Mouse (Mus musculus) neural tube, embryonic 13.5 days (tissue): ENCODE results near the gene Rab8a. TPM values are rescaled to one million over a fixed set of nuclear protein-coding genes. Genes with fewer than 3 reads are reported as not detected.

ENCODE experiments used
- ATAC-seq: fragments of 200-750 bp; cut with Nextera tagmentation; 2 replicates; pipeline ENCODE4 v1.8.0; 2017; ENCODE audit warnings: low read depth, mild to moderate bottlenecking, moderate TSS enrichment, moderate library complexity
- H3K27ac ChIP-seq: fragments of 300-500 bp; sonication (generic); replicated peaks from 2 replicates; pipeline ENCODE4 v1.5.1; 2015; ENCODE audit warnings: moderate library complexity, mild to moderate bottlenecking, inconsistent platforms
- H3K27me3 ChIP-seq: fragments of 300-500 bp; sonication (generic); 2 replicates; pipeline ENCODE4 v1.6.1; 2015; ENCODE audit warnings: mild to moderate bottlenecking, inconsistent platforms
- H3K36me3 ChIP-seq: fragments of 300-500 bp; sonication (generic); 2 replicates; pipeline ENCODE4 v1.6.1; 2015; ENCODE audit warnings: mild to moderate bottlenecking, inconsistent platforms
- H3K4me1 ChIP-seq: fragments of 300-500 bp; sonication (generic); replicated peaks from 2 replicates; pipeline ENCODE4 v1.6.1; 2015; ENCODE audit warnings: inconsistent platforms
- H3K4me2 ChIP-seq: fragments of 300-500 bp; sonication (generic); 2 replicates; pipeline ENCODE4 v1.6.1; 2015; ENCODE audit warnings: inconsistent platforms, mild to moderate bottlenecking, moderate library complexity
- H3K4me3 ChIP-seq: fragments of 300-500 bp; sonication (generic); 2 replicates; pipeline ENCODE4 v1.5.1; 2015; ENCODE audit warnings: mild to moderate bottlenecking, inconsistent platforms
- H3K9ac ChIP-seq: fragments of 300-500 bp; sonication (generic); 2 replicates; pipeline ENCODE4 v1.6.1; 2015; ENCODE audit warnings: moderate library complexity, mild to moderate bottlenecking, inconsistent platforms
- H3K9me3 ChIP-seq: fragments of 300-500 bp; sonication (generic); 2 replicates; pipeline ENCODE4 v1.6.1; 2016; ENCODE audit warnings: inconsistent platforms
- WGBS: fragments of 180-500 bp; shearing (Covaris S2); methylation state at CpG from one replicate; pipeline ENCODE4 v1.1.7; 2015; 5-methylcytosine and 5-hydroxymethylcytosine counted together
- polyA plus RNA-seq: library from polyadenylated mRNA; unstranded; fragments of >200 nt; fragmentation: Nextera tagmentation; extraction: Ambion mirVana; gene quantifications from 2 replicates; pipeline ENCODE4 v1.2.1, GENCODE M21; 2015

Gene Rab8a
- polyA plus RNA-seq, 1 experiment from 2014 or later, result 109 TPM

GRCm38 (mm10) chr8:72189417-72190214, 28.6 kb downstream of the Rab8a start, which contains the start of gene Hsh2d:
Hsh2d (plus strand) TSS chr8:72189638.
- no peak within 1 kb of the TSS for H3K4me3 ChIP-seq
- H3K27me3 ChIP-seq, result no peaks in the 10 kb centered on the region
- no peaks in the 10 kb centered on the region for H3K36me3 ChIP-seq
- WGBS, result 73% methylated on average over 12 of the region's 12 CpGs
- H3K4me1 ChIP-seq, result no peaks in the 10 kb centered on the region
- no peak for ATAC-seq
- H3K27ac ChIP-seq, result no peak within 1 kb of the TSS
- no peaks in the 10 kb centered on the region for H3K9me3 ChIP-seq
- H3K4me2 ChIP-seq, result no peak within 1 kb of the TSS
- H3K9ac ChIP-seq, result no peak within 1 kb of the TSS

- no peaks in the 10 kb centered on the region for H3K36me3 ChIP-seq
- no peaks in the 10 kb centered on the region for H3K9me3 ChIP-seq
- no peak overlapping the region for H3K27ac ChIP-seq
- no peak overlapping the region for H3K9ac ChIP-seq
- no peaks in the 10 kb centered on the region for H3K4me1 ChIP-seq
- H3K4me2 ChIP-seq, result no peak overlapping the region
- WGBS, result 85% methylated on average over 2 of the region's 2 CpGs
- no peak overlapping the region for H3K4me3 ChIP-seq
- ATAC-seq, result no peak
- no peaks in the 10 kb centered on the region for H3K27me3 ChIP-seq
Measured at GRCm38 (mm10) chr8:72190215-72190539, 29.2 kb downstream of the Rab8a start.

- Histone ChIP-seq H3K36me3 (no peaks in the 10 kb centered on the region), H3K4me2 (no peak overlapping the region), H3K27me3 (no peaks in the 10 kb centered on the region), H3K4me3 (no peak overlapping the region), H3K4me1 (no peaks in the 10 kb centered on the region), H3K9me3 (no peaks in the 10 kb centered on the region), H3K9ac (no peak overlapping the region), H3K27ac (no peak overlapping the region)
- no peak for ATAC-seq
Measured at GRCm38 (mm10) chr8:72192065-72192464, 31.1 kb downstream of the Rab8a start.

- 70% methylated on average over 8 of the region's 8 CpGs for WGBS
- H3K4me3 ChIP-seq, result no peak overlapping the region
- no peaks in the 10 kb centered on the region for H3K36me3 ChIP-seq
- no peak overlapping the region for H3K4me2 ChIP-seq
- no peak for ATAC-seq
- H3K9me3 ChIP-seq, result peaks cover 18% of the 10 kb centered on the region
- H3K4me1 ChIP-seq, result no peaks in the 10 kb centered on the region
- H3K27me3 ChIP-seq, result no peaks in the 10 kb centered on the region
- H3K9ac ChIP-seq, result no peak overlapping the region
- H3K27ac ChIP-seq, result no peak overlapping the region
Measured at GRCm38 (mm10) chr8:72197997-72198396, 37.0 kb downstream of the Rab8a start.

- Histone ChIP-seq H3K36me3 (no peaks in the 10 kb centered on the region), H3K27ac (no peak overlapping the region), H3K27me3 (no peaks in the 10 kb centered on the region), H3K9me3 (peaks cover 12% of the 10 kb centered on the region; the same call in 1 of the 2 replicates), H3K4me2 (no peak overlapping the region), H3K4me1 (no peaks in the 10 kb centered on the region), H3K4me3 (no peak overlapping the region), H3K9ac (no peak overlapping the region)
- ATAC-seq, result no peak
- WGBS, result 91% methylated on average over 1 of the region's 1 CpGs
Measured at GRCm38 (mm10) chr8:72208582-72208981, 47.6 kb downstream of the Rab8a start.

GRCm38 (mm10) chr8:72210222-72210621, 49.2 kb downstream of the Rab8a start:
- peaks cover 9% of the 10 kb centered on the region for H3K27me3 ChIP-seq
- H3K4me3 ChIP-seq, result no peak overlapping the region
- no peak overlapping the region for H3K4me2 ChIP-seq
- no peaks in the 10 kb centered on the region for H3K36me3 ChIP-seq
- 83% methylated on average over 4 of the region's 4 CpGs for WGBS
- no peak overlapping the region for H3K9ac ChIP-seq
- H3K4me1 ChIP-seq, result no peaks in the 10 kb centered on the region
- no peak for ATAC-seq
- no peaks in the 10 kb centered on the region for H3K9me3 ChIP-seq
- H3K27ac ChIP-seq, result no peak overlapping the region

GRCm38 (mm10) chr8:72210710-72211109, 49.7 kb downstream of the Rab8a start:
- Histone ChIP-seq H3K4me1 (no peaks in the 10 kb centered on the region), H3K27me3 (peaks cover 14% of the 10 kb centered on the region), H3K4me2 (no peak overlapping the region), H3K27ac (no peak overlapping the region), H3K9ac (no peak overlapping the region), H3K36me3 (no peaks in the 10 kb centered on the region), H3K4me3 (no peak overlapping the region), H3K9me3 (no peaks in the 10 kb centered on the region)
- WGBS, result 65% methylated on average over 2 of the region's 2 CpGs
- ATAC-seq, result no peak

- no peak for ATAC-seq
- Histone ChIP-seq H3K27me3 (peaks cover 23% of the 10 kb centered on the region), H3K4me1 (no peaks in the 10 kb centered on the region), H3K36me3 (no peaks in the 10 kb centered on the region), H3K9me3 (no peaks in the 10 kb centered on the region), H3K27ac (no peak overlapping the region), H3K9ac (no peak overlapping the region), H3K4me2 (no peak overlapping the region), H3K4me3 (no peak overlapping the region)
- 74% methylated on average over 1 of the region's 1 CpGs for WGBS
Measured at GRCm38 (mm10) chr8:72211846-72212245, 50.8 kb downstream of the Rab8a start.

GRCm38 (mm10) chr8:72212751-72213150, 51.8 kb downstream of the Rab8a start, which contains the start of gene Cib3:
Cib3 (minus strand) TSS chr8:72212837.
- Histone ChIP-seq H3K9ac (no peak within 1 kb of the TSS), H3K36me3 (no peaks in the 10 kb centered on the region), H3K4me2 (no peak within 1 kb of the TSS), H3K27me3 (peaks cover 31% of the 10 kb centered on the region), H3K4me1 (no peaks in the 10 kb centered on the region), H3K4me3 (no peak within 1 kb of the TSS), H3K9me3 (no peaks in the 10 kb centered on the region), H3K27ac (no peak within 1 kb of the TSS)
- WGBS, result 61% methylated on average over 4 of the region's 4 CpGs
- no peak for ATAC-seq

GRCm38 (mm10) chr8:72213536-72213935, 52.5 kb downstream of the Rab8a start, which contains the start of gene Gm11034:
Gm11034 (minus strand) TSS chr8:72213636.
- no peaks in the 10 kb centered on the region for H3K36me3 ChIP-seq
- 77% methylated on average over 4 of the region's 4 CpGs for WGBS
- no peaks in the 10 kb centered on the region for H3K9me3 ChIP-seq

GRCm38 (mm10) chr8:72215060-72215459, 54.1 kb downstream of the Rab8a start:
- Histone ChIP-seq H3K4me1 (no peaks in the 10 kb centered on the region), H3K36me3 (no peaks in the 10 kb centered on the region), H3K9ac (no peak overlapping the region), H3K9me3 (no peaks in the 10 kb centered on the region), H3K4me2 (no peak overlapping the region), H3K4me3 (no peak overlapping the region), H3K27me3 (peaks cover 36% of the 10 kb centered on the region), H3K27ac (no peak overlapping the region)
- WGBS, result 35% methylated on average over 2 of the region's 2 CpGs
- no peak for ATAC-seq

More at GRCm38 (mm10) chr8:72213536-72213935, 52.5 kb downstream of the Rab8a start, which contains the start of gene Gm11034:
- Histone ChIP-seq H3K4me1 (no peaks in the 10 kb centered on the region), H3K4me3 (no peak within 1 kb of the TSS), H3K27ac (no peak within 1 kb of the TSS), H3K9ac (no peak within 1 kb of the TSS), H3K4me2 (no peak within 1 kb of the TSS), H3K27me3 (peaks cover 36% of the 10 kb centered on the region)
- ATAC-seq, result no peak

GRCm38 (mm10) chr8:72215871-72216270, 54.9 kb downstream of the Rab8a start:
- Histone ChIP-seq H3K4me3 (no peak overlapping the region), H3K36me3 (peaks cover 1% of the 10 kb centered on the region; the same call in 1 of the 2 replicates), H3K27me3 (peaks cover 36% of the 10 kb centered on the region), H3K9me3 (no peaks in the 10 kb centered on the region), H3K27ac (no peak overlapping the region), H3K9ac (no peak overlapping the region), H3K4me2 (no peak overlapping the region), H3K4me1 (peaks cover 8% of the 10 kb centered on the region)
- WGBS, result 44% methylated on average over 1 of the region's 1 CpGs
- no peak for ATAC-seq
